Mouse (Mus musculus) kidney, adult 2 months (tissue): ENCODE measurements around the gene Dnah2.

ENCODE experiments used
- CTCF ChIP-seq: fragments of 200-500 bp; conservative IDR thresholded peaks from 2 replicates; pipeline ENCODE4 v1.5.1; 2011; ENCODE audit warnings: low read depth, mild to moderate bottlenecking, control low read depth, low read length, moderate library complexity, mixed read lengths; ENCODE audit not compliant: insufficient read depth, insufficient read length
- POLR2A ChIP-seq: fragments of 200-500 bp; IDR thresholded peaks from one replicate; pipeline ENCODE4 v1.6.1; 2011; ENCODE audit warnings: low read depth, low read length, control low read depth

DNA sequence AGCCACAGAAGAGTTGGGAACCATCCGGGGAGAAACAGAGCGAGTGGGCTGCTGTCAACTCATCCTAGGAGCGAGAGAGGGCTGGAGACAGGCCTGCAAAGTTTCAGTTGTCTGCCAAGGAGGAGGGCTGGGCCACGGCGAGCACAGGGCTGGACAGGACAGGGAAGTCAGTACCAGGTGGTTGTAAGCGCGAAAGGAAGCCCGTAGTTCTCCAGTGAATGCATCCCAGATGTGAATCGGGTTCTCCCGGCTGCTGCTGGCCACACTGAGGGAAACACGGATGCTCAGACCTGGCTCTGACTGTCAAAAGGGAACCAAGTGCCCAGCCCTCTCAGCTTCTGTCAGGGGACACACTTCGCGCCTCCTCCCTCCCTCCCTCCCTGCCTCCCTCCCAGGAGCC lies 14.5 kb upstream of the Dnah2 start:
- no peak for TF ChIP-seq CTCF
- TF ChIP-seq POLR2A, result no peak
